Mouse (Mus musculus) spleen, adult 18-20 months (tissue): ENCODE measurements around the gene Mymk.

Experiments
- DNase-seq, 2 experiments: peaks; one replicate each; pipeline ENCODE4 v3.0.0; 2022; ENCODE audit warnings: mixed read lengths in 2 of 2

Gene Mymk

GRCm38 (mm10) chr2:27028437-27029015 is 43.5 kb downstream of the Mymk start:
- no peak for DNase-seq

GRCm38 (mm10) chr2:27027618-27028436 is 44.2 kb downstream of the Mymk start, which contains the start of gene Slc2a6:
Gene Slc2a6, minus strand, starts transcription at chr2:27027998.
- peak; percentile 80 to 81 for DNase-seq

- no peak for DNase-seq
These were observed 44.9 kb downstream of the Mymk start for GRCm38 (mm10) chr2:27026857-27027617.

GRCm38 (mm10) chr2:27026332-27026731 is 45.6 kb downstream of the Mymk start:
- DNase-seq: no peak

- DNase-seq: no peak
These were observed 46.4 kb downstream of the Mymk start for GRCm38 (mm10) chr2:27025545-27025944.

GRCm38 (mm10) chr2:27024136-27024535 is 47.8 kb downstream of the Mymk start:
- no peak for DNase-seq

- no peak for DNase-seq
These were observed 49.4 kb downstream of the Mymk start for GRCm38 (mm10) chr2:27022612-27023011.

GRCm38 (mm10) chr2:27021103-27021502 is 50.9 kb downstream of the Mymk start:
- DNase-seq: no peak

GRCm38 (mm10) chr2:27019530-27019929 is 52.4 kb downstream of the Mymk start:
- DNase-seq: no peak

GRCm38 (mm10) chr2:27017802-27018201 is 54.2 kb downstream of the Mymk start:
- DNase-seq: peak; percentile 43 to 81
